Mouse (Mus musculus): Measurements from ENCODE around the gene Hes5. TPM values are rescaled to one million over a fixed set of nuclear protein-coding genes. Genes with fewer than 3 reads are reported as not detected.

Hes5 gene
- total RNA-seq, 2 experiments from 2014 or later, result 36.2 to 37.0 TPM

- peak; percentile 91 to 93 for DNase-seq (ENCODE audit: low spot score in 2 of 2)
These were observed 3.3 kb downstream of the Hes5 start, which contains the start of gene Pank4 for GRCm38 (mm10) chr4:154963901-154964580. Pank4 (plus strand) TSS chr4:154964123.

- DNase-seq (ENCODE audit: low spot score in 2 of 2), result no peak
These were observed 4.0 kb downstream of the Hes5 start for GRCm38 (mm10) chr4:154964581-154965235.

DNA sequence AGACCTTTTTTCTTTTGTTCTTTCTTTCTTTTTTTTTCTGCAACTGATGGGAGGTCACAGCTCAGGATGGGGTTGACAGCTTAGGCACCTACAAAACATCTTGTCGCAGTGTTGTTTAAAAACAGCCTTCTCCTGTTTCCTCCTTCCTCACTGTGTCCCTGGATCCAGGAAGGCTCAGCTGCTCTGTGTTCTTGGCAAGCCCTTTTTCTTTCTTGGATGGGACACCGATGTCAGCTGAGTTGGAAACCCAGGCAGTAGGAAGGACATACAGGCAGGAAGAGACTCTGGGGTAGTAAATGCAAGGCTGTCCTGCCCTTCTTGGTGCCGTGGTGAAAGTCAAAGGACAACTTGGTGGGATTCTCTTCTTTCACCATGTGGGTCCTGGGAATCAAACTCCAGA lies 5.1 kb downstream of the Hes5 start:
- no peak for DNase-seq (ENCODE audit: low spot score in 2 of 2)

DNA sequence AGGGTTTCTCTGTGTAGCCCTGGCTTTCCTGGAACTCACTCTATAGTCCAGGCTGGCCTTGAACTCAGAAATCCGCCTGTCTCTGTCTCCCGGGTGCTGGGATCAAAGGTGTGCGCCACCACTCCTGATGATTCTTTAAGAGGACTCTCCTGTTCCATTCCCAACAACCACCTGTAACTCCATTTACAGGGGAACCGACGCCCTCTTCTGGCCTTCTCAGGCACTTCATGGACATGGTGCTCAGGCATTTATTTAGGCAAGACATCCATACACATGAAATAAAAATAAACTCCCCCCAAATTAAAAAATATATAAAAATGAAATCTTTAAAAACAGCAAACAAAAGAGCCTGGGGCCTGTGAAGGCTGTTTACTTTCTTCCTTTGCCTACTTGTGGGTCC lies 6.5 kb downstream of the Hes5 start:
- peak; percentile 50 to 71 for DNase-seq (ENCODE audit: low spot score in 2 of 2)

- no peak for DNase-seq (ENCODE audit: low spot score in 2 of 2)
These were observed 11.8 kb downstream of the Hes5 start for GRCm38 (mm10) chr4:154972546-154972945.

GRCm38 (mm10) chr4:154974163-154974611 lies 13.5 kb downstream of the Hes5 start:
- DNase-seq (ENCODE audit: low spot score in 2 of 2), result no peak

- no peak for DNase-seq (ENCODE audit: low spot score in 2 of 2)
These were observed 19.4 kb downstream of the Hes5 start for GRCm38 (mm10) chr4:154980110-154980509.

DNA sequence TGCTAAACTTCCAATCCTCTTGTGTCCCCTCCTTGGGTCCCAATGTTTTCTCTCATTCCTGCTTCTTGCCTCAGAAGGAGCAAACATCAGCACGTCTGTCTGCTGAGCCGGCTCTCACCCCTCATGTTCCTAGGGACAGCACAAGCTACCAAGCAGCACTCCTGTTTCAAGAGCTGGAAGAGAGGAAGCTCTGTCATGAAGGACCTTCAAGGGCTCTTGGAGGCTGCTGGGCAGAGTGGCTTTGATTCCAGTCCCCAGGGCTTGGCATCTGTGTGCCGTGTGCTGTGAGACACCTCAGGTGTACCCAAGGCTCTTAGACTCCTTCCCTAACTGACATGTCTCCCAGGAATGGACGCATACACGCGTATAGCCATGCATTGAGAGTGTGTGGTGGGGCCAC lies 20.4 kb downstream of the Hes5 start:
- no peak for DNase-seq (ENCODE audit: low spot score in 2 of 2)

- peak; percentile 75 to 78 for DNase-seq (ENCODE audit: low spot score in 2 of 2)
These were observed 20.8 kb downstream of the Hes5 start for GRCm38 (mm10) chr4:154981530-154981929.

- no peak for DNase-seq (ENCODE audit: low spot score in 2 of 2)
These were observed 21.8 kb downstream of the Hes5 start for GRCm38 (mm10) chr4:154982247-154983120.

GRCm38 (mm10) chr4:154983767-154984166 lies 23.0 kb downstream of the Hes5 start:
- DNase-seq (ENCODE audit: low spot score in 2 of 2), result no peak

DNA sequence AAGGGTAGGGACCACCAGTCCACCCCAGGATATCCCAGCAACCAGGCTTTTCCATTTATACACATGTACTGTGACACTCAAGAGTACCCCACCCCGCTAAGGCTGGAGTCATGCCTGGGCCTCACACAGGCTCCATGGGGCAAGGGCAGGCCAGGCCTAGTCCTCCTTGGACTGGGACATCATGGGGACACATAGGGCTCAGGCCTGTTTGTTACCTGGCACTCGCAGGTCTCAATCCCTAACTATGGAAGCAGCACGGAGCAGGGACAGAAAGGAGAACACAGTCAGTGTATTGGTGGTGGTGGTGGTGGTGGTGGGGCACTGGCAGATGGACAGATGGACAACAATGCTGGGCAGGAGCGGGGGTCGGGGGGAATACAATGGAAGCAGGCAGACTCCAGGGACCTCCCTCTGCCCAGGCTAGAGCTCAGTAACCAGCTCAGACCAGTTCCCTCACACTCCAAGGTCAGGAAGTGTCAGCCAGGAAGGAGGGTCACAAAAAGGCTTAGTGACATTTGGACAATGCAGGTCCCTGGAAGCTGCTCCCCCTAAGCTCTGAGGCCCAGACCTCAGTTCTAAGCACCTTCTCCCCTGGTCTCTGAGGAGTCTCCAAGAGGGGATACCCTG lies 24.5 kb downstream of the Hes5 start:
- no peak for DNase-seq (ENCODE audit: low spot score in 2 of 2)

DNA sequence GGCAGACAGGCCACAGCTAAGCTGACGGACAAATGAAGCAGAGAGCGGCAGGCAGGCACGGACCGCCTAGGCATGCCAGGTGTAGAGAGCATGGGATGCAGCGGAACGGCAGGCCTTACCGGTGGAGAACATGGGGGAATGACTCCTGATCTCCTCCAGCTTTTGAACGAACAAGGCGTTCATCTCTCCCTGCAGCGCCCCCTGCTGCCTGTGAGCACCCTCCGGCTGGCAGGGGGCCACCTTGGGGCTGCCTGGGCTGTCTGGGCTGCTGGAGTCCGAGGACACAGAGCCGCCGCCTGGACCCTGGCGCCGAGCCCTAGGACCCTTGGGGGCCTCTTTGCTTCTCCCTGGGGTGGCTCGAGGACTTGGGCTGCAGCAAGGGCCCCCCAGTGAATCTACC lies 25.4 kb downstream of the Hes5 start:
- DNase-seq (ENCODE audit: low spot score in 2 of 2), result peak; percentile 75 to 79

DNA sequence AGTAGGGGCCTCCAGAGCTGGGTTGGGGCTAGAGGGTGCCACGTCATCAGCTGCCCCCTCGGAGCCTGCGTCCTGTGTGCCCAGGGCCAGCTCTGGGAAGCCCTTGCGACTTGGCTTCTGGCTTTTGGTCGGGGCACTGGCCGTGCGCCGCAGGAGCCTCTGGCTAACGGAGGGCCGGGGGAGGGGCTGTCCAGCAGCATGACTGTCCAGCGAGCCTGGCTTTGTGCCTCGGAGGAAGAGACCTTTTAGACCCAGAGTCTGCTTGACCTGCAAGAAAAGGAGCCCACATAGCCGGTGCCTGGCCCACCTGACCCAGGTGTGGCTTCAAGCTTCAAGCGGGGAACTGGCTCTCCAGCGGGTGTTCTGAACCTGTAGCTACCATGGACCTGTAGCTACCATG lies 26.0 kb downstream of the Hes5 start:
- DNase-seq (ENCODE audit: low spot score in 2 of 2), result no peak

DNA sequence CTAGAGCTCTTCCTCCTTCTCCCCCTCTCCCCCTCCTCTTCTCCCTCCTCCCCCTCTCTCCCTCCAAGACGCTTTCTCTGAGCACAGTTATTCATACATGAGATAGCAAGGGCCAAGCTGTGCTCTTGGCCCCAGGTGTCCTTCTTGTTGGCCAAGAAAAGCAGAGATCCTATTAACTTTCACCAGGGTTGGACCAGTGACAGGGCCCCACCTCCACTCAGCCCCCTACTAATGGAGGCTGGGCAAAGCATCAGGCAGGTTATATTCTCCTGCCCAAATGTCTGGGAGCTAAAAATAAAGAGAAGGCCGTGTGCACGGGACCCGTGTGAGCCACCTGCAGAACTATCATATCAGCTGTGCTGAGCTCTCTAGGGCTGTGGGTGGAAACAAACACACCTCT lies 34.2 kb downstream of the Hes5 start:
- DNase-seq (ENCODE audit: low spot score in 2 of 2), result no peak

GRCm38 (mm10) chr4:154996572-154997154 lies 35.9 kb downstream of the Hes5 start:
- DNase-seq (ENCODE audit: low spot score in 2 of 2), result no peak

DNA sequence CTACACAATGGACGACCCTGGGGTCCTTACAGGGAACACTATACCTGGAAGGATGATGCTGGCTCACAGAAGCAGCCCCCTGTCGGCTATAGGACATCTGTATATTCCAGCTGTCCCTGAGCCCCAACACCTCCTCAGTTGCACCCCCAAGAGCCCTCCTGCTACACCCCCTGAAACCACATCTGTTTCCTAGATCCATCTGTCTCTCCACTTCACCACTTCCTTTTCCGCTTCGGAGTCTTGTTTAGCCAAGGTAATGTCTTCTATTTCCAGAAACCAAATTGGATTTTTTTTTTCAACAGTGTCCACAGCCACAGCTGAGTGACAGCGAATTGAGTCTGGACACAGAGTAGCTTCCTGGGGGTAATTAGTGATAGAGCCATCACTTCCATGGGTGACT lies 38.7 kb downstream of the Hes5 start:
- DNase-seq (ENCODE audit: low spot score in 2 of 2), result no peak

- no peak for DNase-seq (ENCODE audit: low spot score in 2 of 2)
These were observed 44.6 kb downstream of the Hes5 start for GRCm38 (mm10) chr4:155005278-155005677.

DNA sequence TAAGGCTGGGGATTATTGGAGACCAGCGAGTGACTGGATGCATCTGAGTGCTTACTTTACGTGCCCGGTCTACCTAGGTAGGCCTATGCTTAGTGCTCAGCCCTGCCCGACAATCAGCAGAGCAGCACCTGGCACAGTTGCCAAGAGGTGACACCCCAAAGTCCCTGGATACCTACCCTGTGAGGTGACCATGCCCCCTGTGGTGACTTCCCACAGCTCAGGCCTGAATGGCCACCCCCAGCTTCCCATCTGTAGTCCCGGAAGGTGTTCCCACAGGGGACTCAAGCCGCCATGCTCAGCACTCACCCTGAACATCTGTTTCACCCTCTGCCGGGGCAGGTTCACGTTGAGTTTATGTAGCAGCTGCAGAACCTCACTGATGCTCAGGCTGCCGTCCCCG lies 45.6 kb downstream of the Hes5 start:
- DNase-seq (ENCODE audit: low spot score in 2 of 2), result no peak

DNA sequence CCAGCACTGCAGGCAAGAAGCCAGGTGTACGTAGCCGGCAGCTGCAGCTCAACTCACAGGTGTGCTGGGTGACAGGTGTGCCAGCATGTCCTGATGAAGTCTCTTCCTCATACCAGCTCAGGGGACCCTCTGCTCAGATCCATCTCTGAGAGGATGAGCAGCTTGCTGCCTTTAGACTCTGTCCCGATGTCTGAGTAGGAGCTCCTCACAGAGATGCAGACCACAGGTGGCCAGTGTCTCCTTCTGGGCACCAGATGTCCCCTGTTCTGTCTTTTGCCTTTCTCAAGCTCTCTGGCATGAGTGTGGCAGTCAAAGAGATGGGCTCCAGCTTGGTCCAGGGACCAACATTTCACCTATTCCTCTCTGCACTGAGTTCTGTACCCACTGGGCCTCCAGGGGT lies 46.9 kb downstream of the Hes5 start:
- no peak for DNase-seq (ENCODE audit: low spot score in 2 of 2)

GRCm38 (mm10) chr4:155008075-155008474 lies 47.4 kb downstream of the Hes5 start:
- no peak for DNase-seq (ENCODE audit: low spot score in 2 of 2)

Data from layer of hippocampus, postnatal 14 days (tissue).